Mouse (Mus musculus) c-Kit-positive CD71-negative TER-119-negative erythroid progenitor cells, embryonic 14.5 days (primary cell): Measurements from ENCODE around the gene Tmem87a.

ENCODE experiments used
- DNase-seq: peaks from one replicate; pipeline ENCODE4 v3.0.0-alpha.2; 2013; ENCODE audit warnings: low read depth

Tmem87a gene

GRCm38 (mm10) chr2:120366501-120366900 is 37.4 kb downstream of the Tmem87a start:
- DNase-seq = no peak

GRCm38 (mm10) chr2:120360425-120360824 is 43.5 kb downstream of the Tmem87a start:
- no peak for DNase-seq

GRCm38 (mm10) chr2:120352682-120353646 is 50.9 kb downstream of the Tmem87a start, which contains the start of gene Vps39:
TSS of gene Vps39 (minus strand) at chr2:120353137.
- DNase-seq = peak; percentile 83

- DNase-seq = no peak
Measured at GRCm38 (mm10) chr2:120351321-120351720, 52.6 kb downstream of the Tmem87a start.

- no peak for DNase-seq
Measured at GRCm38 (mm10) chr2:120348120-120348519, 55.8 kb downstream of the Tmem87a start.

GRCm38 (mm10) chr2:120341741-120342140 is 62.2 kb downstream of the Tmem87a start:
- DNase-seq = no peak

GRCm38 (mm10) chr2:120337886-120338285 is 66.0 kb downstream of the Tmem87a start:
- no peak for DNase-seq

- no peak for DNase-seq
Measured at GRCm38 (mm10) chr2:120331575-120331974, 72.3 kb downstream of the Tmem87a start.

GRCm38 (mm10) chr2:120315077-120315476 is 88.8 kb downstream of the Tmem87a start:
- DNase-seq = no peak

GRCm38 (mm10) chr2:120314487-120314886 is 89.4 kb downstream of the Tmem87a start:
- DNase-seq = no peak

GRCm38 (mm10) chr2:120313976-120314375 is 89.9 kb downstream of the Tmem87a start, which contains the start of gene Pla2g4f:
TSS of gene Pla2g4f (minus strand) at chr2:120314165.
- no peak for DNase-seq

- no peak for DNase-seq
Measured at GRCm38 (mm10) chr2:120312276-120312825, 91.6 kb downstream of the Tmem87a start.
